Mouse (Mus musculus): Measurements from ENCODE around the gene Kctd2. TPM values are rescaled to one million over a fixed set of nuclear protein-coding genes. Genes with fewer than 3 reads are reported as not detected.

Kctd2 gene
- polyA plus RNA-seq (2012; fragmentation: generic; extraction: Trizol): 10 to 100 TPM; 24.1 to 58.3 TPM

GRCm38 (mm10) chr11:115419531-115420237 lies at the start of gene Kctd2, which contains the start of gene Atp5h:
Gene Kctd2 (plus strand): TSS chr11:115420128.
Gene Atp5h (minus strand): TSS chr11:115419962.

DNA sequence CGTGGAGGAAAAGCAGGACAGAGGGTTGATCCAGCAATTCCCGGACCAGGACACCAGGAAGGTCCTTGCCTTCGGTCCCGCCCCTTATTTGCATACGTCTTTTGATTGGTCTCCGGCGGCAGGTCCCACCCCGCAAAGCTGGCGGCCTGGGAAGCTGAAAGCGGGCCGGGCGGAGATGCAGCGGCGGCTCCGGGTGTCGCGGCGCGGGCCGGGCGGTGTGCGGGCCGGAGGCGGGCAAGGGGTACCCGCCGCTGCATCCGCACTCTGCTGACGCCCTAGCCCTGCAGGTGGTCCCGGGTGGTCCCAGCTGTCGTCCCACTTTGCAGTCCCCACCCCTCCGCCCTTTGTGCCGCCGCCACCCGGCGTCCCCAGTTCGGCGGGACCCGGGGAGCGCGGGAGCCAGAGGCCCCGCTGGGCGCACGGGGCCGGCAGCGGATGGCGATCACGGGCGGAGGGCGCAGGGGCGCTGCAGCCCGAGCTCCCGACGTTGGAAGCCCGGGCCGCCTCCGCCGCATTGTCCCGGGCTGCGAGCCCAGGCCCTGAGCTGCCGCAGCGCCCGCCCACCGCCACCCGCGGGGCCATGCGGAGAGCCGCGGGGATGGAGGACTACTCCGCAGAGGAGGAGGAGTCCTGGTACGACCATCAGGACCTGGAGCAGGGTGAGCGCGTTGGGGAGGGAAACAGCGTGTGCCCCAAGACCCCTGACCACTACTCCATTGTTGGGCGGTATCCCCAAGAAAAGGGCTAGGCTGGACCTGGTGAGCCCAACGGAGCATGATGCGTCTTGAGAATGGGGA lies 38.0 kb upstream of the Kctd2 start, which contains the start of gene Cdr2l:
Gene Cdr2l (plus strand): TSS at position 174 of the 797 bp plus-strand sequence.

GRCm38 (mm10) chr11:115403338-115404124 lies 16.4 kb upstream of the Kctd2 start, which contains the start of gene Mrpl58:
Gene Mrpl58 (plus strand): TSS chr11:115403752.

GRCm38 (mm10) chr11:115439906-115440595 lies 20.1 kb downstream of the Kctd2 start, which contains the start of gene Trim80:
Gene Trim80 (plus strand): TSS chr11:115440545.

GRCm38 (mm10) chr11:115462243-115462891 lies 42.4 kb downstream of the Kctd2 start, which contains the start of gene Slc16a5:
Gene Slc16a5 (plus strand): TSS chr11:115462474.

DNA sequence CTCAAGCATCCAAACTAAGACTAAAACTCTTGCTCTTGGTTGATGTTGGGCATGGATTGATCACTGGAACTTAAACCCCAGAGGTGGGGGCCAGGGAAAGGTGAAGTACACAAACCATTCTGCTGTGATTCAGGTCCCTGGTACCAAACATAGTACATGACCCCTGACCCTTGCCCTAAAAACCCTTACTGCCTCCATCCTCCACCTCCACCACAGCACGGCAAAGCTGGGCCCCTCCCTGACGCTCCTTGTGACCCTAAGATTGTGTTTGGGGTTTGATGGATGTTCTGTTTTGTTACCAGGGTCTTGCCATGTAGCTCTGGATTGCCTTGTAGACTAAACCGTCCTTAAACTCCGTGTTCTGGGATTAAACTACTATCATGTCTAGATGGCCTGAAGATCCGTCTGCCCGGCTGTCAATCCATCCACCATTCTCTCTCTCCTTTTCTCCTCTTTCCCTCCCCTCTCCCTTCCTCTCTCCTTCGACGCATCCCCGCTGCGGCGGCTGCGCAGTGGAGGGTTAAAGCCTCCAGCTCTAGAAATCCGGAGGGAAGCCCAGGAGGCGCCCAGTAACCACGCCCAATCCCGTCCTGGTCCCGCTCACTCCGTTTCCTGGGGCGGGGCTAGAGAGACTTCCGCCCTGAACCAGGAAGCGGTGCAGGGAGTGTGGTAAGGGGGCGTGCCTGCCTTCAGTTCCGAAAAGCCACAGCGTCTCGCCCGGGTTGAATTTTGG lies 55.3 kb downstream of the Kctd2 start, which contains the start of gene Armc7:
Gene Armc7 (plus strand): TSS at position 643 of the 733 bp plus-strand sequence.

Other genes starting within 250 kb of the Kctd2 start
- gene Tmem104, start 232.6 kb upstream of the Kctd2 start, polyA plus RNA-seq (2012; fragmentation: generic; extraction: Trizol): 1 to 10 TPM; 3.2 to 9.7 TPM
- gene Nat9, start 232.3 kb upstream of the Kctd2 start, polyA plus RNA-seq (2012; fragmentation: generic; extraction: Trizol): 10 to 100 TPM; 19.1 to 27.4 TPM
- gene Grin2c, start 152.9 kb upstream of the Kctd2 start, polyA plus RNA-seq (2012; fragmentation: generic; extraction: Trizol): not detected
- gene Fdxr, start 143.1 kb upstream of the Kctd2 start, polyA plus RNA-seq (2012; fragmentation: generic; extraction: Trizol): 10 to 100 TPM; 15.6 to 23.1 TPM
- under 1 TPM in 1 of 2 experiments, not detected in 1; 0.05 TPM for gene Fads6, start 122.5 kb upstream of the Kctd2 start, polyA plus RNA-seq (2012; fragmentation: generic; extraction: Trizol)
- gene Otop2, start 113.0 kb upstream of the Kctd2 start, polyA plus RNA-seq (2012; fragmentation: generic; extraction: Trizol): under 1 TPM in 1 of 2 experiments, not detected in 1; 0.06 TPM
- gene Ush1g, start 98.1 kb upstream of the Kctd2 start, polyA plus RNA-seq (2012; fragmentation: generic; extraction: Trizol): under 1 TPM; 0.11 to 0.34 TPM
- not detected for gene Otop3, start 85.4 kb upstream of the Kctd2 start, polyA plus RNA-seq (2012; fragmentation: generic; extraction: Trizol)
- 1 to 10 TPM; 1.9 to 7.6 TPM for gene Hid1, start 52.4 kb upstream of the Kctd2 start, polyA plus RNA-seq (2012; fragmentation: generic; extraction: Trizol)
- gene Cdr2l, start 38.2 kb upstream of the Kctd2 start, polyA plus RNA-seq (2012; fragmentation: generic; extraction: Trizol): 10 to 100 TPM in 1 of 2 experiments, 1 to 10 TPM in 1; 6.5 to 16.4 TPM
- 100 to 1,000 TPM; 204 to 411 TPM for gene Mrpl58, start 16.4 kb upstream of the Kctd2 start, polyA plus RNA-seq (2012; fragmentation: generic; extraction: Trizol)
- gene Atp5h, start 166 bp upstream of the Kctd2 start, polyA plus RNA-seq (2012; fragmentation: generic; extraction: Trizol): 100 to 1,000 TPM; 816 to 966 TPM
- gene Trim80, start 20.4 kb downstream of the Kctd2 start, polyA plus RNA-seq (2012; fragmentation: generic; extraction: Trizol): not detected
- gene Slc16a5, start 42.3 kb downstream of the Kctd2 start, polyA plus RNA-seq (2012; fragmentation: generic; extraction: Trizol): under 1 TPM; 0.12 to 0.76 TPM
- gene Armc7, start 55.5 kb downstream of the Kctd2 start, polyA plus RNA-seq (2012; fragmentation: generic; extraction: Trizol): 10 to 100 TPM in 1 of 2 experiments, 1 to 10 TPM in 1; 3.4 to 13.7 TPM
- 100 to 1,000 TPM; 130 to 206 TPM for gene Nt5c, start 71.7 kb downstream of the Kctd2 start, polyA plus RNA-seq (2012; fragmentation: generic; extraction: Trizol)
- 100 to 1,000 TPM; 321 to 516 TPM for gene Jpt1, start 94.3 kb downstream of the Kctd2 start, polyA plus RNA-seq (2012; fragmentation: generic; extraction: Trizol)
- 100 to 1,000 TPM; 150 to 340 TPM for gene Sumo2, start 116.1 kb downstream of the Kctd2 start, polyA plus RNA-seq (2012; fragmentation: generic; extraction: Trizol)
- gene Nup85, start 144.3 kb downstream of the Kctd2 start, polyA plus RNA-seq (2012; fragmentation: generic; extraction: Trizol): 100 to 1,000 TPM in 1 of 2 experiments, 10 to 100 TPM in 1; 90.3 to 107 TPM
- 100 to 1,000 TPM in 1 of 2 experiments, 10 to 100 TPM in 1; 71.5 to 141 TPM for gene Mrps7, start 183.8 kb downstream of the Kctd2 start, polyA plus RNA-seq (2012; fragmentation: generic; extraction: Trizol)
- 10 to 100 TPM in 1 of 2 experiments, 1 to 10 TPM in 1; 6.0 to 15.0 TPM for gene Gga3, start 183.9 kb downstream of the Kctd2 start, polyA plus RNA-seq (2012; fragmentation: generic; extraction: Trizol)
- gene Mif4gd, start 192.8 kb downstream of the Kctd2 start, polyA plus RNA-seq (2012; fragmentation: generic; extraction: Trizol): 10 to 100 TPM; 13.3 to 37.6 TPM
- 10 to 100 TPM; 13.5 to 18.8 TPM for gene Slc25a19, start 208.2 kb downstream of the Kctd2 start, polyA plus RNA-seq (2012; fragmentation: generic; extraction: Trizol)

Data from C3H10T1/2 (cell line).